Comparison of ENCODE assay signal across 17 mouse cellular contexts in the genomic region with DNA sequence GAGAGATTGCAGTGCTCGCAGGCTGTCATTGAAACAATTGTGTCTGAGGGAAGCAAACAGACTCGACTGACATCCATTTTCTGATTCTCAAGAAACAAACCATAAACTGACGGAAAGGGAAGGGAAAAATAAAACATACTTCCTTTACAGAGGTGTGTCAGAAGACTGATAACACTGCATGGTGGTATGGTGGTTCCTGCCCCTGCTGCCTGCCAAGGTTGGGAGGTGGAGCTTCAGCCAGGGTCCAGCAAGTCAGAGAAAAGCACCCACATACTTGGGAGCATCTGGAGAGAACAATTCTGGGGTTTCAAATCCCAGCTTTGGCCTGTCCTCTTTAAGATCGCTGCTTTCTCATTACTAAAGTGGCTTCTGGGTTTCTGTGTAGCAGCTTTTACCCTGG.
"Had no signal": no experiment of that assay in that cellular context is flagged by ENCODE, and none has a peak within 500 bp of the region (broad histone marks: within the 10 kb centered on the region; RNA-seq: fewer than 3 reads in every experiment).

No protein-coding gene starts in this region.

- ATAC-seq: liver, embryonic 12.5 days; liver, postnatal 0 days; lung, postnatal 0 days; midbrain, embryonic 13.5 days; midbrain, embryonic 15.5 days; midbrain, embryonic 16.5 days had no signal

- DNase-seq: left cerebral cortex, postnatal 4 days; liver; liver, embryonic 13.5 days; liver, postnatal 0 days; lung, adult 18-20 months; lung, adult 2 months; lung, embryonic 14.5 days; lung, postnatal 10 days; lung, postnatal 14 days; lung, postnatal 36 days; lung, postnatal 4 days; midbrain, embryonic 14.5 days had no signal
